In genomic region chr6:85915539-85916513, GRCm38 (mm10) we compare ENCODE assay signal across 8 mouse cellular contexts. TPM values are rescaled to one million over a fixed set of nuclear protein-coding genes. Genes with fewer than 3 reads are reported as not detected.
DNase-seq lines count a peak whose midpoint lies in the region; ATAC-seq lines count a peak whose summit lies in the region.
"Not testable (repeated sequence)": the region's sequence is repeated elsewhere in the genome, so short reads cannot be mapped to it uniquely, and the experiment has no call there.

TSS of gene Nat8f1 (minus strand) at chr6:85915687.

- peak within 1 kb of the TSS; percentile 93 for H3K4me2 ChIP-seq in hindbrain, embryonic 16.5 days (ENCODE audit: low read length)

- DNase-seq in T-cell, adult 2 months (ENCODE audit: low spot score): peak; percentile 89
- peak; percentile 79 to 86 for DNase-seq in cerebellum, postnatal 36 days
- peak; percentile 92 for DNase-seq in gastrocnemius, adult 18-20 months (ENCODE audit: low spot score)
- DNase-seq in left cerebral cortex, adult 18-20 months (ENCODE audit: low spot score in 2 of 2): peak; percentile 78 to 88
- peak; percentile 89 for DNase-seq in right cerebral cortex, adult 18-20 months
- peak; percentile 87 for DNase-seq in urinary bladder, postnatal 14 days (ENCODE audit: low spot score)

- H3K27ac ChIP-seq in hindbrain, embryonic 16.5 days (ENCODE audit: low read depth, low read length): peak within 1 kb of the TSS; percentile 89
- H3K27ac ChIP-seq in macrophage: peak within 1 kb of the TSS; percentile 68

- ATAC-seq in hindbrain, embryonic 16.5 days: peak; percentile 97

- H3K27me3 ChIP-seq in hindbrain, embryonic 16.5 days (replicated peaks; ENCODE audit: control insufficient read depth, insufficient read depth, low read length): not testable (repeated sequence)

- WGBS in hindbrain, embryonic 16.5 days: under 1% methylated on average over 56 of the region's 61 CpGs
- under 1% methylated on average over 52 of the region's 61 CpGs for WGBS in macrophage (ENCODE audit: missing documents)

- H3K4me3 ChIP-seq in hindbrain, embryonic 16.5 days (ENCODE audit: low read length): peak within 1 kb of the TSS; percentile 72
- peak within 1 kb of the TSS; percentile 88 for H3K4me3 ChIP-seq in macrophage (ENCODE audit: inconsistent target)

- H3K36me3 ChIP-seq in hindbrain, embryonic 16.5 days (ENCODE audit: control insufficient read depth, insufficient read depth, low read length); macrophage (ENCODE audit: inconsistent target): not testable (repeated sequence)

- H3K4me1 ChIP-seq in hindbrain, embryonic 16.5 days (ENCODE audit: control insufficient read depth, insufficient read depth, low read depth, low read length): peaks cover 12% of the 10 kb centered on the region

- H3K9ac ChIP-seq in hindbrain, embryonic 16.5 days (ENCODE audit: low read depth, low read length): peak within 1 kb of the TSS; percentile 79

- peaks cover 29% of the 10 kb centered on the region for H3K79me2 ChIP-seq in macrophage (ENCODE audit: inconsistent target)

- not testable (repeated sequence) for H3K9me3 ChIP-seq in hindbrain, embryonic 16.5 days (ENCODE audit: control insufficient read depth, low read length)

RNA-seq across cellular contexts. Expression of gene Nat8f1, which starts in this region (rescaled TPM):
- 1 to 10 TPM; 1.4 to 1.8 TPM for total RNA-seq in gastrocnemius, adult 18-20 months (2021)
- 20.1 and 20.4 TPM in 2 replicates for polyA plus RNA-seq in hindbrain, embryonic 16.5 days (2015; fragmentation: Nextera tagmentation; extraction: Ambion mirVana)
- 10 to 100 TPM; 24.7 to 26.1 TPM for total RNA-seq in left cerebral cortex, adult 18-20 months (2021)
- 1 to 10 TPM in 23 of 26 experiments, not detected in 3; 1.4 to 9.9 (median 5.1) TPM for total RNA-seq in macrophage (2018; cell fraction: chromatin; rRNA removed)
- total RNA-seq in macrophage (2018; cell fraction: cytosol; rRNA removed): 1 to 10 TPM in 25 of 26 experiments, under 1 TPM in 1; 0.89 to 5.1 (median 2.2) TPM
- 10 to 100 TPM in 3 of 26 experiments, 1 to 10 TPM in 23; 1.2 to 12.2 (median 5.2) TPM for total RNA-seq in macrophage (2018; cell fraction: nucleus; rRNA removed)
- polyA plus RNA-seq in macrophage (2018): 0.87 to 3.0 TPM (median 0.91 TPM) in 3 replicates

Comparison
In these comparisons a context has a peak if more than half of its experiments do, and no peak if none do; other contexts are left out.
1. Peak in every context shown above with its lines: DNase-seq, ATAC-seq, H3K4me3 ChIP-seq and H3K27ac ChIP-seq.
2. RNA of gene Nat8f1 (total RNA-seq): 24.7 to 26.1 TPM in left cerebral cortex, adult 18-20 months; 1.4 to 1.8 TPM in gastrocnemius, adult 18-20 months; every median in the first group is over 4 times any median in the second.